Mouse (Mus musculus): ENCODE results near the gene Tesc. TPM values are rescaled to one million over a fixed set of nuclear protein-coding genes. Genes with fewer than 3 reads are reported as not detected.

Tesc gene
- polyA plus RNA-seq, 1 experiment: 21.8 TPM

DNA sequence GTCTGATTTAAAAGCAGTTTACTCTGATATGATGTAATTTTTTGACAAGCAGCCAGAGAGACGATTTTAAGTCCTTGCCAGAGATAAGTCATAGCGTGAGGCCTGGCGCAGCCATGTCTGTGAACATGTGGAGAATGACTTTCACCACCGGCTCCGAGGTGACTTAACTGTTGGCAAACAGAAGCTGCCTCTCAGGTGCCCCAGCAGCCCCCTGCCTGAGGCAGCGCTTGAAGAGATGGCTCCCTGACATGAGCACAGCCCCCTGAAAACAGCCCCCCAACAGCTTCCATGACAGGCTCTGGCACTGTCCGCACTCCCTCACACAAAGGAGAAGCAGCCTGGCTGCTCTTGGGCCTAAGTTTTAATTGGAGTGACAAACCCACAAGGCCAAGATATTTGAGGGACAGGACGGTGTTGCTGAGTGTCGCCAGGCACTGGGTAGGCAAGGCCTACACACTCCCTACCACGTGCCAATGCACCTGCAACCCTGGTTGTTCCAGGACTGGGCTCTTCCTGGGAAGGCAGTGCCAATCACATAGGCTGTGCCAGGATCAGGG is 56.7 kb downstream of the Tesc start:
- 80% methylated on average over 10 of the region's 10 CpGs for WGBS
- peaks cover 10% of the 10 kb centered on the region for H3K4me1 ChIP-seq (ENCODE audit: control insufficient read depth, insufficient read depth, low read length)
- H3K4me3 ChIP-seq (replicated peaks; ENCODE audit: control insufficient read depth, low read depth, low read length): no peak overlapping the region
- H3K27ac ChIP-seq (ENCODE audit: control insufficient read depth, insufficient read depth, low read depth, low read length, poor library complexity): no peak overlapping the region
- no peak for TF ChIP-seq CTCF (IDR thresholded peaks at IDR 0.05; ENCODE audit: control insufficient read depth, insufficient read depth, low read length)
- TF ChIP-seq POLR2A (IDR thresholded peaks at IDR 0.05; ENCODE audit: borderline replicate concordance, control insufficient read depth, low read depth, low read length): no peak

GRCm38 (mm10) chr5:118085313-118085712 is 57.8 kb downstream of the Tesc start:
- TF ChIP-seq CTCF (IDR thresholded peaks at IDR 0.05; ENCODE audit: control insufficient read depth, insufficient read depth, low read length): no peak
- TF ChIP-seq POLR2A (IDR thresholded peaks at IDR 0.05; ENCODE audit: borderline replicate concordance, control insufficient read depth, low read depth, low read length): no peak
- no peak overlapping the region for H3K27ac ChIP-seq (ENCODE audit: control insufficient read depth, insufficient read depth, low read depth, low read length, poor library complexity)
- H3K4me1 ChIP-seq (ENCODE audit: control insufficient read depth, insufficient read depth, low read length): peaks cover 10% of the 10 kb centered on the region
- no peak overlapping the region for H3K4me3 ChIP-seq (replicated peaks; ENCODE audit: control insufficient read depth, low read depth, low read length)
- 79% methylated on average over 7 of the region's 7 CpGs for WGBS

DNA sequence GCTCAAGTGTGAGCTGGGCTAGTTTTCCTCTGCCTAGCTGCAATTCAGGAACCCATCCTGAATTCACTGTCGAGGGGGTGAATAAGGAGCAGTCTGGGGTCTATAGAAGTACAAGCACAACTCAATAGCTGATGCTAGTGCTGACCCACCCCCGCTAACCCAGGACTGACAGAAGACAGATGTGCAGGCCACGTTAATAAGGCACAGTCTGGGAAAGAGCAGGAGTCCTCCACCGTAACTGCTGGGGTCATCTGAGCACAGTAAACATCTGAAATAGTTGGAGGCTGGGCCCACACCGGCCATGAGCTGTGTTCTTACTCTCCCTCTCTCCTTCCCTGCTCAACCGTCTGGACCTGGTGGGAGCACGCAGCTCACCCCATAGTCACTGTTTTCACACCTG is 59.4 kb downstream of the Tesc start:
- no peak for TF ChIP-seq POLR2A (IDR thresholded peaks at IDR 0.05; ENCODE audit: borderline replicate concordance, control insufficient read depth, low read depth, low read length)
- no peak for TF ChIP-seq CTCF (IDR thresholded peaks at IDR 0.05; ENCODE audit: control insufficient read depth, insufficient read depth, low read length)

GRCm38 (mm10) chr5:118089102-118089501 is 61.6 kb downstream of the Tesc start:
- peaks cover 1% of the 10 kb centered on the region; the same call in 1 of the 2 replicates for H3K4me1 ChIP-seq (ENCODE audit: control insufficient read depth, insufficient read depth, low read length)
- TF ChIP-seq CTCF (IDR thresholded peaks at IDR 0.05; ENCODE audit: control insufficient read depth, insufficient read depth, low read length) (no peak), POLR2A (IDR thresholded peaks at IDR 0.05; ENCODE audit: borderline replicate concordance, control insufficient read depth, low read depth, low read length) (no peak)
- 74% methylated on average over 7 of the region's 7 CpGs for WGBS
- H3K27ac ChIP-seq (ENCODE audit: control insufficient read depth, insufficient read depth, low read depth, low read length, poor library complexity): no peak overlapping the region
- no peak overlapping the region for H3K4me3 ChIP-seq (replicated peaks; ENCODE audit: control insufficient read depth, low read depth, low read length)

More for the DNA sequence above, 59.4 kb downstream of the Tesc start:
- 89% methylated on average over 7 of the region's 7 CpGs for WGBS
- no peak overlapping the region for H3K27ac ChIP-seq (ENCODE audit: control insufficient read depth, insufficient read depth, low read depth, low read length, poor library complexity)
- peaks cover 5% of the 10 kb centered on the region for H3K4me1 ChIP-seq (ENCODE audit: control insufficient read depth, insufficient read depth, low read length)
- no peak overlapping the region for H3K4me3 ChIP-seq (replicated peaks; ENCODE audit: control insufficient read depth, low read depth, low read length)

DNA sequence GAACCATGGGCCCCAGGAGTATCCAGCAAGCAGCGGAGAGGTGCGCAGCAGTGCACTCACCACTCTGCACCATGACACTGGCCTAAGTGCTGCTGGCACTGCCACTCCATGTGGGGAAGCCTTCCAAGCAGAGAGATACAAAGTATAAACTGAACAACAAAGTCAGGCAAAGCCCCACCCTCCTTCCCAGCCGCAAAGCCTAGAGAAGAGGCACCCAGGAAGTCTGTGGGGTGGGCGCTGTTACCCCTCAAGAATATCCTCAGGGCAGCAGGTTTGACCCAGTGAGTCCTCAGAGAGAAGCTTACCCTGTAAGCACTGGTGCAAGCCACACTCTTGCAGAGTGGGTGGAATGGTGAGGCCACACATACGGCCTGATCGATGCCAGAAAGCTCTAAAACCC is 62.6 kb downstream of the Tesc start:
- WGBS: 91% methylated on average over 6 of the region's 6 CpGs
- TF ChIP-seq CTCF (IDR thresholded peaks at IDR 0.05; ENCODE audit: control insufficient read depth, insufficient read depth, low read length) (no peak), POLR2A (IDR thresholded peaks at IDR 0.05; ENCODE audit: borderline replicate concordance, control insufficient read depth, low read depth, low read length) (no peak)
- no peak overlapping the region for H3K4me3 ChIP-seq (replicated peaks; ENCODE audit: control insufficient read depth, low read depth, low read length)
- H3K4me1 ChIP-seq (ENCODE audit: control insufficient read depth, insufficient read depth, low read length): no peaks in the 10 kb centered on the region
- no peak overlapping the region for H3K27ac ChIP-seq (ENCODE audit: control insufficient read depth, insufficient read depth, low read depth, low read length, poor library complexity)

- no peaks in the 10 kb centered on the region for H3K4me1 ChIP-seq (ENCODE audit: control insufficient read depth, insufficient read depth, low read length)
- TF ChIP-seq POLR2A (IDR thresholded peaks at IDR 0.05; ENCODE audit: borderline replicate concordance, control insufficient read depth, low read depth, low read length) (no peak), CTCF (IDR thresholded peaks at IDR 0.05; ENCODE audit: control insufficient read depth, insufficient read depth, low read length) (peak; percentile 52)
- H3K27ac ChIP-seq (ENCODE audit: control insufficient read depth, insufficient read depth, low read depth, low read length, poor library complexity): no peak overlapping the region
- WGBS: 92% methylated on average over 2 of the region's 2 CpGs
- no peak overlapping the region for H3K4me3 ChIP-seq (replicated peaks; ENCODE audit: control insufficient read depth, low read depth, low read length)
Observed at GRCm38 (mm10) chr5:118090837-118091236, 63.3 kb downstream of the Tesc start.

- 76% methylated on average over 11 of the region's 11 CpGs for WGBS
- no peaks in the 10 kb centered on the region for H3K4me1 ChIP-seq (ENCODE audit: control insufficient read depth, insufficient read depth, low read length)
- no peak overlapping the region for H3K27ac ChIP-seq (ENCODE audit: control insufficient read depth, insufficient read depth, low read depth, low read length, poor library complexity)
- TF ChIP-seq CTCF (IDR thresholded peaks at IDR 0.05; ENCODE audit: control insufficient read depth, insufficient read depth, low read length): no peak
- TF ChIP-seq POLR2A (IDR thresholded peaks at IDR 0.05; ENCODE audit: borderline replicate concordance, control insufficient read depth, low read depth, low read length): no peak
- no peak overlapping the region for H3K4me3 ChIP-seq (replicated peaks; ENCODE audit: control insufficient read depth, low read depth, low read length)
Observed at GRCm38 (mm10) chr5:118093321-118094035, 65.9 kb downstream of the Tesc start.

DNA sequence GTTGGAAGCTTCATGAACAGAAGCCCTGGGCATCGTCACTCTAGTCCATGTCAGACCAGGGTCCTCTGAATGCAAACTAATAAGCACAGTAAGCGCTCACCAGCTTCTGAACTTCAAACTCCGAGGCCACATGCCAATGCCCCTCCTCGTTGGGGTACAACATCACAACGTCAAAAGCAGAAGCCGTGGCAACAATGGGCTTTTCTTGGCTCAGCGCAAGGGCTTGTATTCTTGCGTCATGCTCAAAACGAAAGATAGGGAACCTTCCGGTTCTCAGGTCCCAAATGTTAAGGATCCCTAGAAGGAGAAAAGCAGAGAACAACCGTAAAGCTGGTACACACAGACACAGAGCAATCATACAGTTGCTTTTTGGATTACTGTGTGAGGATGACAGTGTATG is 67.9 kb downstream of the Tesc start:
- no peak for TF ChIP-seq POLR2A (IDR thresholded peaks at IDR 0.05; ENCODE audit: borderline replicate concordance, control insufficient read depth, low read depth, low read length)
- no peak for TF ChIP-seq CTCF (IDR thresholded peaks at IDR 0.05; ENCODE audit: control insufficient read depth, insufficient read depth, low read length)
- WGBS: 44% methylated on average over 11 of the region's 11 CpGs
- no peak overlapping the region for H3K27ac ChIP-seq (ENCODE audit: control insufficient read depth, insufficient read depth, low read depth, low read length, poor library complexity)
- no peaks in the 10 kb centered on the region for H3K4me1 ChIP-seq (ENCODE audit: control insufficient read depth, insufficient read depth, low read length)
- H3K4me3 ChIP-seq (replicated peaks; ENCODE audit: control insufficient read depth, low read depth, low read length): no peak overlapping the region

Data from bone marrow, adult 2 months (tissue).